Mouse (Mus musculus) liver, adult 2 months (tissue): Measurements from ENCODE around the gene Secisbp2.

ENCODE experiments used
- CTCF ChIP-seq: fragments of 200-500 bp; IDR thresholded peaks from 2 replicates; pipeline ENCODE4 v1.5.1; 2011; ENCODE audit warnings: low read depth, low read length, control low read depth
- POLR2A ChIP-seq: fragments of 200-500 bp; IDR thresholded peaks from 2 replicates; pipeline ENCODE4 v1.6.1; 2011; ENCODE audit warnings: low read length, control low read depth; ENCODE audit not compliant: insufficient read depth; ENCODE audit errors: extremely low read depth

GRCm38 (mm10) chr13:51696481-51696880 is 45.0 kb downstream of the Secisbp2 start:
- TF ChIP-seq CTCF (no peak), POLR2A (no peak)
